Mouse (Mus musculus) midbrain, embryonic 16.5 days (tissue): ENCODE results near the gene Slc7a10. TPM values are rescaled to one million over a fixed set of nuclear protein-coding genes. Genes with fewer than 3 reads are reported as not detected.

ENCODE experiments used
- polyA plus RNA-seq: library from polyadenylated mRNA; unstranded; fragments of >200 nt; fragmentation: Nextera tagmentation; extraction: Ambion mirVana; gene quantifications from 2 replicates; pipeline ENCODE4 v1.2.1, GENCODE M21; 2015

Slc7a10 gene
- polyA plus RNA-seq, 1 experiment from 2014 or later, result 21.0 TPM

Other genes starting within 250 kb of the Slc7a10 start
- 24.2 and 27.3 TPM in 2 replicates for gene Cebpg, start 129.8 kb upstream of the Slc7a10 start, polyA plus RNA-seq
- 0.33 and 0.51 TPM in 2 replicates for gene Cebpa, start 67.1 kb upstream of the Slc7a10 start, polyA plus RNA-seq
- 23.9 and 25.6 TPM in 2 replicates for gene Lrp3, start 29.1 kb downstream of the Slc7a10 start, polyA plus RNA-seq
- 20.8 and 22.8 TPM in 2 replicates for gene Gpatch1, start 132.1 kb downstream of the Slc7a10 start, polyA plus RNA-seq
- gene Rhpn2, start 147.8 kb downstream of the Slc7a10 start, polyA plus RNA-seq, result 1.3 and 2.1 TPM in 2 replicates
- 17.7 and 19.4 TPM in 2 replicates for gene Faap24, start 210.5 kb downstream of the Slc7a10 start, polyA plus RNA-seq
- gene Cep89, start 210.7 kb downstream of the Slc7a10 start, polyA plus RNA-seq, result 34.7 and 36.4 TPM in 2 replicates